In genomic region chr14:76198406-76198805, GRCm38 (mm10) we compare ENCODE assay signal across 33 mouse cellular contexts.
"Had no signal": no experiment of that assay in that cellular context is flagged by ENCODE, and none has a peak within 500 bp of the region (broad histone marks: within the 10 kb centered on the region; RNA-seq: fewer than 3 reads in every experiment).

No protein-coding gene starts in this region.

- H3K9me3 ChIP-seq: limb, embryonic 10.5 days; limb, embryonic 12.5 days; limb, embryonic 13.5 days; limb, embryonic 15.5 days; liver, embryonic 12.5 days; liver, embryonic 13.5 days; liver, embryonic 15.5 days; lung, embryonic 15.5 days; midbrain, embryonic 10.5 days; midbrain, embryonic 12.5 days; midbrain, embryonic 13.5 days; midbrain, embryonic 15.5 days; neural tube, embryonic 12.5 days; neural tube, embryonic 13.5 days had no signal

- ATAC-seq: liver, embryonic 12.5 days; liver, postnatal 0 days; lung, postnatal 0 days; midbrain, embryonic 13.5 days; midbrain, embryonic 15.5 days; midbrain, embryonic 16.5 days had no signal

- H3K36me3 ChIP-seq: limb, embryonic 10.5 days; limb, embryonic 12.5 days; limb, embryonic 13.5 days; limb, embryonic 15.5 days; liver, embryonic 12.5 days; liver, embryonic 13.5 days; liver, embryonic 15.5 days; lung, embryonic 15.5 days; midbrain, embryonic 10.5 days; midbrain, embryonic 12.5 days; midbrain, embryonic 13.5 days; midbrain, embryonic 15.5 days; neural tube, embryonic 12.5 days; neural tube, embryonic 13.5 days had no signal

- DNase-seq: left cerebral cortex, postnatal 4 days; liver; liver, embryonic 13.5 days; liver, postnatal 0 days; lung, adult 18-20 months; lung, adult 2 months; lung, embryonic 14.5 days; lung, postnatal 10 days; lung, postnatal 14 days; lung, postnatal 36 days; lung, postnatal 4 days; midbrain, embryonic 14.5 days had no signal

- H3K4me2 ChIP-seq: limb, embryonic 12.5 days; limb, embryonic 13.5 days; limb, embryonic 15.5 days; liver, embryonic 11.5 days; liver, embryonic 12.5 days; liver, embryonic 13.5 days; liver, embryonic 15.5 days; lung, embryonic 14.5 days; lung, embryonic 15.5 days; midbrain, embryonic 11.5 days; midbrain, embryonic 12.5 days; midbrain, embryonic 13.5 days; midbrain, embryonic 15.5 days; neural tube, embryonic 12.5 days; neural tube, embryonic 13.5 days had no signal

- H3K27me3 ChIP-seq: limb, embryonic 12.5 days; limb, embryonic 13.5 days; limb, embryonic 15.5 days; liver, embryonic 12.5 days; liver, embryonic 13.5 days; liver, embryonic 15.5 days; lung, embryonic 15.5 days; midbrain, embryonic 13.5 days; midbrain, embryonic 15.5 days; neural tube, embryonic 12.5 days; neural tube, embryonic 13.5 days had no signal

- H3K4me1 ChIP-seq: limb, embryonic 10.5 days; limb, embryonic 12.5 days; limb, embryonic 13.5 days; limb, embryonic 15.5 days; liver, embryonic 12.5 days; liver, embryonic 13.5 days; liver, embryonic 15.5 days; megakaryocyte, embryonic 14.5 days; midbrain, embryonic 15.5 days had no signal

- H3K27ac ChIP-seq: limb, embryonic 10.5 days; limb, embryonic 12.5 days; limb, embryonic 13.5 days; limb, embryonic 15.5 days; liver, embryonic 12.5 days; liver, embryonic 13.5 days; liver, embryonic 14.5 days; liver, embryonic 15.5 days; lung, embryonic 15.5 days; macrophage; midbrain, embryonic 10.5 days; midbrain, embryonic 12.5 days; midbrain, embryonic 13.5 days; midbrain, embryonic 15.5 days; neural tube, embryonic 12.5 days; neural tube, embryonic 13.5 days had no signal

- H3K9ac ChIP-seq: limb, embryonic 12.5 days; limb, embryonic 13.5 days; limb, embryonic 15.5 days; liver, embryonic 12.5 days; liver, embryonic 13.5 days; liver, embryonic 14.5 days; liver, embryonic 15.5 days; liver, postnatal 0 days; lung, embryonic 14.5 days; lung, embryonic 15.5 days; midbrain, embryonic 12.5 days; midbrain, embryonic 13.5 days; midbrain, embryonic 15.5 days; neural tube, embryonic 12.5 days; neural tube, embryonic 13.5 days had no signal

- H3K4me3 ChIP-seq: limb, embryonic 10.5 days; limb, embryonic 12.5 days; limb, embryonic 13.5 days; limb, embryonic 15.5 days; liver, embryonic 12.5 days; liver, embryonic 13.5 days; liver, embryonic 15.5 days; lung, embryonic 15.5 days; megakaryocyte, embryonic 14.5 days; midbrain, embryonic 10.5 days; midbrain, embryonic 12.5 days; midbrain, embryonic 13.5 days; midbrain, embryonic 15.5 days; myocyte; neural tube, embryonic 12.5 days; neural tube, embryonic 13.5 days had no signal
